Mouse (Mus musculus): ENCODE measurements around the gene Fcho2. TPM values are rescaled to one million over a fixed set of nuclear protein-coding genes. Genes with fewer than 3 reads are reported as not detected.

The Fcho2 gene
- polyA plus RNA-seq, 1 experiment from 2014 or later: 31.2 TPM

DNA sequence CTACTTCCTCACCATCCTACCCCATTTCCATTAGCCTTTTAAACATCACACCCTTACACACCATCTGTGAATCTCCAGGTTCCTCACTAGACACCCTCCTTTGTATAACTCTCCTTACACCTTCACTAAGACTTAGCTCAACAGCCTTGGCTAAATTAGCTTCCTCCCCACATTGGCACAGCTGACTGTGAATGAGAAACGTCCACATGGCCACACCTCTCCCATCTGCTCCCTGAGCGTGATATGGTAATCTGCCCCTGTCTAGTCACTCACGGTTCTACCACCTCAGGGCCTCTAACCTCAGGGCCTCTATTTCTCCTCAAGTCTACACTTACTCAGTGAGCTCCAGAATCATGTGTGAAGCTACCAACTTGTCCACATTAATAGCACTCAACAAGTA is 82.0 kb downstream of the Fcho2 start:
- 56% methylated on average over 3 of the region's 3 CpGs for WGBS
- H3K9me3 ChIP-seq (ENCODE audit: control insufficient read depth, low read length): no peaks in the 10 kb centered on the region
- H3K27ac ChIP-seq (ENCODE audit: low read length): no peak overlapping the region
- peaks cover 11% of the 10 kb centered on the region; the same call in 1 of the 2 replicates for H3K36me3 ChIP-seq (ENCODE audit: control insufficient read depth, insufficient read depth, low read length)
- no peak overlapping the region for H3K4me3 ChIP-seq (ENCODE audit: low read length)
- no peaks in the 10 kb centered on the region for H3K27me3 ChIP-seq (replicated peaks; ENCODE audit: control insufficient read depth, insufficient read depth, low read length)
- no peaks in the 10 kb centered on the region; the same call in 1 of the 2 replicates for H3K4me1 ChIP-seq (ENCODE audit: control insufficient read depth, insufficient read depth, low read length)
- no peak for ATAC-seq
- H3K9ac ChIP-seq (ENCODE audit: low read depth, low read length): no peak overlapping the region
- H3K4me2 ChIP-seq (ENCODE audit: low read depth, low read length): no peak overlapping the region

DNA sequence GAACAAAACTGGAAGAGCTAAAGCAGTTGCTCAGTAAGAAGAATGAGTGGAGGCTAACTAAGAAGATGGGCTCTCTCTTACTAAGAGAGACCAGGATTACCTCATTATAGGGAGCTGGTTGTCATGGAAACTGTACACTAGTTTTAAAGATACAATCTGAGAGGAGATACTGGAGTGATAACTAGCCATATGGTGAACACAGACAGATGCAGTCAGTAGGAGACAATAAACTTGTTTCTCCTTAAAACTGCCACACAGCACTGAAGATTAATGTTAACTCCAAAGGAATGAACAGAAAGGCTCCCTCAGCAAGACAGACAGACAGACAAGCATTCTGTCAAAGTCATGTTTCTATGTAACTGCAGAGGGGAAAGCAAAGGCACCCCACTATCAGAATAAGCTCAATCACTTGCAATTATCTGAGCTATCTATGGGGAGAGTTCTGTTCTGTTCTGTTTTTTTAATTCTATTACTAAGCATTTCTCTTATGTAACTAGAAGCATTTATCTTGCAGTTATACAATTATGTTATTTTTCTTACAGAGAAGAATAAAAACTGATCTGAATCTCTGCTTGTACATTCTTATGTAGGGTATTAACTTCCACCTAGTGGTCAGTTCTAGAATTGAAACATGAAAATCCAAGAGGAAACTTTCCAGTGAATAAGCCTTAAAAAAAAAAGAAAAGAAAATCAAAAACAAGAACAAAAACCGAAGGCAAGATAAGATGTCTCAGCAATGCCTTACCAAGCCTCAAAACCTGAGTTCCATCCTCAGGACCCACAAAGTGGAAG is 85.8 kb downstream of the Fcho2 start:
- Histone ChIP-seq H3K9me3 (ENCODE audit: control insufficient read depth, low read length) (no peaks in the 10 kb centered on the region), H3K27me3 (replicated peaks; ENCODE audit: control insufficient read depth, insufficient read depth, low read length) (no peaks in the 10 kb centered on the region), H3K4me2 (ENCODE audit: low read depth, low read length) (no peak overlapping the region), H3K4me1 (ENCODE audit: control insufficient read depth, insufficient read depth, low read length) (no peaks in the 10 kb centered on the region; the same call in 1 of the 2 replicates), H3K4me3 (ENCODE audit: low read length) (no peak overlapping the region), H3K36me3 (ENCODE audit: control insufficient read depth, insufficient read depth, low read length) (peaks cover 16% of the 10 kb centered on the region), H3K9ac (ENCODE audit: low read depth, low read length) (no peak overlapping the region), H3K27ac (ENCODE audit: low read length) (no peak overlapping the region)
- no peak for ATAC-seq
- WGBS: 56% methylated on average over 1 of the region's 1 CpGs

DNA sequence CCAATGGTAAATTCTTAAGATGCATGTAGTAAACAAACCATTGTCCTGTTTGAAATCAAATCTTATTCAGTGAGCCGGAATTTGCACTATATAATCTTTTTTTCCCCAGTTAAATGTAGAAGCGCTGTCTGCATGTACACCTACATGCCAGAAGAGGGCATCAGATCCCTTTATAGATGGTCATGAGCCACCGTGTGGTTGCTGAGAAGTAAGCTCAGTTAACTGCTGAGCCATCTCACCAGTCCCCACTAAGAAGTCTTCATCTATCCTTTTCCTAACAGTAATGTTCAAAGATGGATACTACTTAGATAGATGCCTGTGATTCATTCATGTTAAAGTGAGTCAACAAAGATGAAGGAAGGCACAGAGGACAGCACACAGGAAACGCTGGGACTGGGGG is 88.8 kb downstream of the Fcho2 start:
- Histone ChIP-seq H3K9me3 (ENCODE audit: control insufficient read depth, low read length) (no peaks in the 10 kb centered on the region), H3K4me2 (ENCODE audit: low read depth, low read length) (no peak overlapping the region), H3K27me3 (replicated peaks; ENCODE audit: control insufficient read depth, insufficient read depth, low read length) (no peaks in the 10 kb centered on the region), H3K36me3 (ENCODE audit: control insufficient read depth, insufficient read depth, low read length) (peaks cover 18% of the 10 kb centered on the region), H3K9ac (ENCODE audit: low read depth, low read length) (no peak overlapping the region), H3K27ac (ENCODE audit: low read length) (no peak overlapping the region), H3K4me3 (ENCODE audit: low read length) (no peak overlapping the region), H3K4me1 (ENCODE audit: control insufficient read depth, insufficient read depth, low read length) (peaks cover 4% of the 10 kb centered on the region; the same call in 1 of the 2 replicates)
- ATAC-seq: peak; percentile 54; the same call in 1 of the 2 replicates
- WGBS: 63% methylated on average over 4 of the region's 4 CpGs

DNA sequence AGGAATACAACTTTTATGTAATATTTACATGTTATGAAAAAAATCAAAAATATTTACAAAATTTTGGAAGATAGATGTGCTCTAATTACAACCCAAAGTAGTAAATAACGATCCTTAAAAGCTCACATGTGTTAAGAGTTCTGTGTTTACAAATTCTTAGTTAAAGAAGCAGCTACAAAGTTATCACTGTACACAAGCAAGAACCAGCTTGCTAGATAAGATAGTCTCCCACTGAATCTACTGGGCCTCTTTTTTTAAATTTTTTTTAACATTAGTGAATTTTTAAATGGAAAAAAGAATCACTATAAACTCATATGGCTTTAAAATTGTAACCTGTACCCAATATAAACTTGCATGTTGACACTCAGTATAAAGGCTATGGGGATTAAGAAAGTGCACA is 91.8 kb downstream of the Fcho2 start:
- ATAC-seq: no peak
- H3K36me3 ChIP-seq (ENCODE audit: control insufficient read depth, insufficient read depth, low read length): peaks cover 10% of the 10 kb centered on the region; the same call in 1 of the 2 replicates
- no peak overlapping the region for H3K27ac ChIP-seq (ENCODE audit: low read length)
- no peak overlapping the region for H3K4me2 ChIP-seq (ENCODE audit: low read depth, low read length)
- WGBS: 83% methylated on average over 1 of the region's 1 CpGs
- H3K9me3 ChIP-seq (ENCODE audit: control insufficient read depth, low read length): no peaks in the 10 kb centered on the region
- peaks cover 4% of the 10 kb centered on the region; the same call in 1 of the 2 replicates for H3K4me1 ChIP-seq (ENCODE audit: control insufficient read depth, insufficient read depth, low read length)
- no peaks in the 10 kb centered on the region for H3K27me3 ChIP-seq (replicated peaks; ENCODE audit: control insufficient read depth, insufficient read depth, low read length)
- no peak overlapping the region for H3K4me3 ChIP-seq (ENCODE audit: low read length)
- no peak overlapping the region for H3K9ac ChIP-seq (ENCODE audit: low read depth, low read length)

DNA sequence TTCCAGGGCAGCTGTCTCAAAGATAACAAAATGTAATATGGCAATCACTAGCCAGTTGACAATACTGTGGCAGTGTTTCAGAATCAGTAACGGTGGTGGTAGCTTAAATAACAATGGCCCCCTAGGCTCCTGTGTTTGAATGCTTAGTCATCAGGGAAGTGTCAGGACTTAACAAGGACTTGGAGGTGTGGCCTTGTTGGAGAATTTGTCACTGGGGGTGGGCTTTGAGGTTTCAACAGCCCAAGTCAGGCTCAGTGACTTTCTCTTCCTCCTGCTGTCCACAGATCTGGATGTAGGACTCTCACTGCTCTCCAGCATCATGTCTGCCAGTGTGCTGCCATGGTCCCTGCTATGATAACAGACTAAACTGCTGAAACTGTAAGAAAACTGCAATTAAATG is 93.0 kb downstream of the Fcho2 start:
- Histone ChIP-seq H3K4me3 (ENCODE audit: low read length) (no peak overlapping the region), H3K9ac (ENCODE audit: low read depth, low read length) (no peak overlapping the region), H3K36me3 (ENCODE audit: control insufficient read depth, insufficient read depth, low read length) (peaks cover 10% of the 10 kb centered on the region; the same call in 1 of the 2 replicates), H3K9me3 (ENCODE audit: control insufficient read depth, low read length) (no peaks in the 10 kb centered on the region), H3K4me1 (ENCODE audit: control insufficient read depth, insufficient read depth, low read length) (peaks cover 4% of the 10 kb centered on the region; the same call in 1 of the 2 replicates), H3K27me3 (replicated peaks; ENCODE audit: control insufficient read depth, insufficient read depth, low read length) (no peaks in the 10 kb centered on the region), H3K4me2 (ENCODE audit: low read depth, low read length) (no peak overlapping the region), H3K27ac (ENCODE audit: low read length) (no peak overlapping the region)
- 0 out of 2 replicates have a peak, but pooled peaks have one; percentile 23 for ATAC-seq
- 61% methylated on average over 1 of the region's 1 CpGs for WGBS

DNA sequence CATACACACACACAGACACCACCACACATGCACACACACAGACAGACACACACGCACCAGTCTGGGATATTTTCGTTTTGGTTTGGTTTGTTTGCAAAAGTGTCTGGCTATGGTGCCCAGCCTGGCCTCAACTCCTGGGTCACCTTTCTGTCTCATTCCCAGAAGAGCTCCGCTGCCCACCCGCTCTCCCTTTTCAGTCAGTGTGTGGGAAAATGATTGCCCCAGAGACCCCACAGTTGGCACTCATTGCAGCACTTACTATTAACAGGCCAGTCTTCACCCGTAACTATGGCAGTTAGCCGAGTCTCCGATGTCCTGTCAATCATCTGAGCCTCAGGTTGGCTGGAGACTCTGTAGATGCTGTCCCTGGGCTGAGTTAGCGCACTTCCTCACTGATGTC is 99.1 kb downstream of the Fcho2 start:
- H3K27ac ChIP-seq (ENCODE audit: low read length): no peak overlapping the region
- H3K4me3 ChIP-seq (ENCODE audit: low read length): no peak overlapping the region
- WGBS: 81% methylated on average over 8 of the region's 8 CpGs
- no peaks in the 10 kb centered on the region for H3K27me3 ChIP-seq (replicated peaks; ENCODE audit: control insufficient read depth, insufficient read depth, low read length)
- H3K4me2 ChIP-seq (ENCODE audit: low read depth, low read length): no peak overlapping the region
- no peak for ATAC-seq
- no peaks in the 10 kb centered on the region for H3K4me1 ChIP-seq (ENCODE audit: control insufficient read depth, insufficient read depth, low read length)
- H3K36me3 ChIP-seq (ENCODE audit: control insufficient read depth, insufficient read depth, low read length): no peaks in the 10 kb centered on the region
- no peak overlapping the region for H3K9ac ChIP-seq (ENCODE audit: low read depth, low read length)
- no peaks in the 10 kb centered on the region for H3K9me3 ChIP-seq (ENCODE audit: control insufficient read depth, low read length)

DNA sequence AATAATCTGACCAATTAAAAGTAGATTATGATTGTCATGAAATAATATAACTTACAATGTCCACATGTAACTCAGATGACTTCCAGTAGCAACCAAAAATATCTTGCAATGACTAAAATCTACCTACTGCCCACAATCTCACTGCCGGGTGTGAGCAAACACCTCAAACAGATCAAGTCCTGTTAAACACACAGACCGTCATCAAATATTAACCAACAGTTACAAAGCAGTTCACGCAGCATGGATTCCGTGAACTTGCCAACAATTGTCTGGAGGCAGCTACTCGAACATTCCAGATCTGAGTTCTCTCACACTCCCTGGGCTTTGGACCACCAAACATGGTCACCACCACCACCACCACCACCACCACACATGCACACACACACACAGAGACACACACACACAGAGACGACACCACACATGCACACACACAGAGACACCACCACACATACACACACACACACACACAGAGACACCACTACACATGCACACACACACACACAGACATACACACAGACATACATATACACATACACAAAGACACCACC is 99.7 kb downstream of the Fcho2 start:
- no peaks in the 10 kb centered on the region for H3K27me3 ChIP-seq (replicated peaks; ENCODE audit: control insufficient read depth, insufficient read depth, low read length)
- H3K9ac ChIP-seq (ENCODE audit: low read depth, low read length): no peak overlapping the region
- no peak overlapping the region for H3K4me2 ChIP-seq (ENCODE audit: low read depth, low read length)
- no peaks in the 10 kb centered on the region for H3K9me3 ChIP-seq (ENCODE audit: control insufficient read depth, low read length)
- no peak overlapping the region for H3K27ac ChIP-seq (ENCODE audit: low read length)
- 56% methylated on average over 6 of the region's 6 CpGs for WGBS
- ATAC-seq: peak; percentile 78; the same call in 1 of the 2 replicates
- no peaks in the 10 kb centered on the region for H3K4me1 ChIP-seq (ENCODE audit: control insufficient read depth, insufficient read depth, low read length)
- H3K4me3 ChIP-seq (ENCODE audit: low read length): no peak overlapping the region
- no peaks in the 10 kb centered on the region for H3K36me3 ChIP-seq (ENCODE audit: control insufficient read depth, insufficient read depth, low read length)

DNA sequence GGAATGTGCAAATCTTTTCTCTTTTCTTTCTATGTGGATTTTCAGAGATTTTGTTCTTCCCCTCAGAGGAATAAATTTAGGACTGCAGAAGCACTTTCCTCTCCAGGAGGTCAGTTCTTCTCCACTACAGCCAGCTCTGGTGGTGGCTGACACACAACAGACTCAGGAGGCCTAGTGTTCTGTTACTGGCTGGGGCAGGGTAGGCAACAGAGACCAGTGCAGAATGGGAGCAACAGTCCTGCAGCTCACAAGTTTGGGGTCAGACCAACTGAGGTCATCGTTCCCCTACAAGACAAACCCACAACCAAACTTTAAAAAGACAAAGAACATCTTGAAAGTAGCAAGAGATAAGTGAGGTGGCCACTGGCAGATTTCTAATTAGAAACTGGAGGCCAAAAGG is 104.6 kb downstream of the Fcho2 start:
- no peak for ATAC-seq
- WGBS: 94% methylated on average over 1 of the region's 1 CpGs
- H3K9me3 ChIP-seq (ENCODE audit: control insufficient read depth, low read length): no peaks in the 10 kb centered on the region

DNA sequence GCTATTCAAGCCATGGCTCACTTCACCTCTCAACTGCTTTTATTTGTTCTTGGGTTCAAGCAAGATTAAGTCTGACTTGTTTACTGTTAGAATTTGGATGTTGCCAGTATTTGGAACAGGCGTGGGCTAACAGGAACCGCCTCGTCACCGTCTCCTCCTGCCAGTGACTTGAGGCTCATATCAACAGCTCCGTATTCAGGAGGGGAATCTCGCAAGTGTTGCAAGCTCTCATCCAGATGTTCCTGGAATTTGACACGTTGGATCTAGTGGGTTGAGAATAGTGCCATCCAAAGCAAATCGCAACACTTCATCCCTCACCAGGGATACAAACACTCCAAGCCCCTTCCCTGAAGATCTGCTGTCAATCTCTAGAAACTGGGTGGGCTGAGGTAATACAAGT is 105.0 kb downstream of the Fcho2 start:
- no peaks in the 10 kb centered on the region for H3K36me3 ChIP-seq (ENCODE audit: control insufficient read depth, insufficient read depth, low read length)
- no peak for ATAC-seq
- no peaks in the 10 kb centered on the region for H3K27me3 ChIP-seq (replicated peaks; ENCODE audit: control insufficient read depth, insufficient read depth, low read length)
- H3K4me2 ChIP-seq (ENCODE audit: low read depth, low read length): no peak overlapping the region
- no peak overlapping the region for H3K4me3 ChIP-seq (ENCODE audit: low read length)
- WGBS: 68% methylated on average over 8 of the region's 8 CpGs
- H3K27ac ChIP-seq (ENCODE audit: low read length): no peak overlapping the region
- H3K4me1 ChIP-seq (ENCODE audit: control insufficient read depth, insufficient read depth, low read length): no peaks in the 10 kb centered on the region
- H3K9me3 ChIP-seq (ENCODE audit: control insufficient read depth, low read length): no peaks in the 10 kb centered on the region
- no peak overlapping the region for H3K9ac ChIP-seq (ENCODE audit: low read depth, low read length)

More for the DNA sequence above, 104.6 kb downstream of the Fcho2 start:
- Histone ChIP-seq H3K4me3 (ENCODE audit: low read length) (no peak overlapping the region), H3K4me2 (ENCODE audit: low read depth, low read length) (no peak overlapping the region), H3K27ac (ENCODE audit: low read length) (no peak overlapping the region), H3K36me3 (ENCODE audit: control insufficient read depth, insufficient read depth, low read length) (no peaks in the 10 kb centered on the region), H3K4me1 (ENCODE audit: control insufficient read depth, insufficient read depth, low read length) (no peaks in the 10 kb centered on the region), H3K9ac (ENCODE audit: low read depth, low read length) (no peak overlapping the region), H3K27me3 (replicated peaks; ENCODE audit: control insufficient read depth, insufficient read depth, low read length) (no peaks in the 10 kb centered on the region)

Measured in intestine, embryonic 16.5 days (tissue).